ENCODE assay signal across 9 mouse cellular contexts in the genomic region with DNA sequence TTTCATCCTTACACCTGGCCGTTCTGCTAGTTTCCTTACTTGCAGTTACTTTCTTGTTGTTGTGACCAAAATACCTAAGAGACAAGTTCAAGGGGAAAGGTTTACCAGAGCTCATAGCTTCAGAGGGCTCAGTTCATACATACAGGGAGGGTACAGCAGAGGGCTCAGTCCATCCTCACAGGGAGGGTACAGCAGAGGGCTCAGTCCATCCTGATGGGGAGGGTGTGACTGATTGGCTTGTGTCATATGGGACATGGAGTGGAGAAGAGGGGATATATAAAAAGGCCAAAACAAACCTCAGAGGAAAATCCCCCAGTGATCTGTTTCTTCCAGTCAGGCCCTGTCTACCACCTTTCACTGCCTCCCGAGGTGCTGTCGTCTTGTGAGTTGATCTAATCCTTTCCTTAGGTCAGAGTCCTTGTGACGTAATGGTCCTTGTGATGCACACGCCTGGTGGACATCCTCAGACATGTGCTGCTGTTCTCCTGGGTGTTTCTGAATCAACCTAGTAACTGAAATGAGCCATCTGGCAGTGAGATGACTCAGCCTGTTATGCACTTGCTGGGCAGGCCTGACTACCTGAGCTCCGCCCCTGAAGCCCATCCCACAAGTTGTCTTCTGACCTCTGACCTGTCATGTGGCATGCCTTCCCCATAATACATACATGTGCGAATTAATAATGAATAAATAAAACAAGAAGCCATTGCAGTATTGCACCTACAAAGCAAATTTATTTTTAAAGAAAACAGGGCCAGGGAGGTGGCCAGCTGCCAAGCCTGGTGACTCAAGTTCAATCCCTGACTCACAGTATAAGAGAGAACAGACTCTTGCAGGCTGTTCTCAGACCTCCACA. TPM values are rescaled to one million over a fixed set of nuclear protein-coding genes. Genes with fewer than 3 reads are reported as not detected.
DNase-seq lines count a peak whose midpoint lies in the region; ATAC-seq lines count a peak whose summit lies in the region.
"Had no signal": no experiment of that assay in that cellular context is flagged by ENCODE, and none has a peak within 500 bp of the region (broad histone marks: within the 10 kb centered on the region; RNA-seq: fewer than 3 reads in every experiment).

No protein-coding gene starts in this region.

- DNase-seq in layer of hippocampus, adult 8-10 months (ENCODE audit: low spot score in 2 of 2), result peak; percentile 57 to 64
- DNase-seq in layer of hippocampus, postnatal 36 days, result no peak
- DNase-seq in NIH3T3 (ENCODE audit: low read depth), result peak; percentile 89
- peak; percentile 88 for DNase-seq in fibroblast of lung, adult 2 months (ENCODE audit: low read depth)
- peak; percentile 70 for DNase-seq in right cerebral cortex, postnatal 25 days
- no peak for DNase-seq in natural killer cell, adult 2 months (ENCODE audit: low spot score in 2 of 2)
- DNase-seq in c-Kit-positive CD71-positive TER-119-positive erythroid progenitor cells, embryonic 14.5 days (ENCODE audit: low spot score), result no peak

- no peak for ATAC-seq in activated CD4-positive, CD25-positive, alpha-beta regulatory T cell, adult 4 months
- ATAC-seq: midbrain, embryonic 15.5 days had no signal

RNA-seq across cellular contexts. Expression of a gene that starts 15.2 kb away (rescaled TPM):
- total RNA-seq in layer of hippocampus, adult 8-10 months (2022), result 1 to 10 TPM; 6.2 to 8.1 (median 7.4) TPM
- total RNA-seq in layer of hippocampus, postnatal 36 days (2021), result 1 to 10 TPM; 6.0 to 8.6 TPM
- 10 to 100 TPM; 25.9 to 27.3 TPM for polyA plus RNA-seq in activated CD4-positive, CD25-positive, alpha-beta regulatory T cell, adult 4 months (2017; shearing (Covaris generic))

RNA-seq across cellular contexts. Expression of a gene that starts 15.3 kb away (rescaled TPM):
- 100 to 1,000 TPM; 269 to 515 (median 389) TPM for total RNA-seq in layer of hippocampus, adult 8-10 months (2022)
- 100 to 1,000 TPM; 379 to 403 TPM for total RNA-seq in layer of hippocampus, postnatal 36 days (2021)
- polyA plus RNA-seq in activated CD4-positive, CD25-positive, alpha-beta regulatory T cell, adult 4 months (2017; shearing (Covaris generic)), result 100 to 1,000 TPM; 210 to 248 TPM

Comparison
In these comparisons a context has a peak if more than half of its experiments do, and no peak if none do; other contexts are left out.
1. DNase-seq: peak in layer of hippocampus, adult 8-10 months (2 of 2), NIH3T3 (single experiment), fibroblast of lung, adult 2 months (single experiment) and right cerebral cortex, postnatal 25 days (single experiment); none in layer of hippocampus, postnatal 36 days (0 of 2), natural killer cell, adult 2 months (0 of 2) and c-Kit-positive CD71-positive TER-119-positive erythroid progenitor cells, embryonic 14.5 days (single experiment).